Mouse (Mus musculus): Measurements from ENCODE around the gene Dlx3.

Dlx3 gene

GRCm38 (mm10) chr11:95157356-95157755 is 37.4 kb downstream of the Dlx3 start:
- no peak for DNase-seq (ENCODE audit: low spot score)

- no peak for DNase-seq (ENCODE audit: low spot score)
Observed at GRCm38 (mm10) chr11:95157872-95158271, 38.0 kb downstream of the Dlx3 start.

DNA sequence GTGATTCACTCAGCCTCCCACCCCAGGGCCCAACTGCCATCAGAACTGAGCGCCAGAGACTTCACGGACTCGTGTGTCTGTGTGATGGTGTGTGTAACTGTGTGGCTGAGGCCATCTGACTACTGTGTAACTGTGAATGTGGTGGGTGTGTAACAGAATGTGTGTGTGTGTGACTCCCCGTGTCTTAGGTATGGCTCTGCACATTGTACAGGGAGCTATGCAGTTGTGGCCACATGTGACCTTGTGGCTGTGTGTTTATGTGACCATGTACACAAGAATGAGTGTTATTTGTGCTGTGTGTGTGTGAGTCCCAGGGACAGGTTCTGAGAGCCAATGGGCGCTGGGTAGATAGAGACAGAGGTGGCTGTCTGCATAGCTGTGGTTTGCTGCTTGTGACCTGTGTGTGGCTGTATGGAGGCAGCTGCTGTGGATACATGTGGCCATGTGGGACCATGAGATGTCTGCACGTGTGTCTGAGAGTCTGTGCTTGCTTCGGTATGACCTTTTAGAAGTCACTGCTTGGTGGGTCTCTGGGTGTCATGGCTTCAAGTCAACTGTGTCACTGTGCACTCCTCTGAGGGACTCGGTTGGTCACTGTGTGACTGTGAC is 39.9 kb downstream of the Dlx3 start:
- no peak for DNase-seq (ENCODE audit: low spot score)

GRCm38 (mm10) chr11:95160693-95161092 is 40.8 kb downstream of the Dlx3 start:
- DNase-seq (ENCODE audit: low spot score), result no peak

DNA sequence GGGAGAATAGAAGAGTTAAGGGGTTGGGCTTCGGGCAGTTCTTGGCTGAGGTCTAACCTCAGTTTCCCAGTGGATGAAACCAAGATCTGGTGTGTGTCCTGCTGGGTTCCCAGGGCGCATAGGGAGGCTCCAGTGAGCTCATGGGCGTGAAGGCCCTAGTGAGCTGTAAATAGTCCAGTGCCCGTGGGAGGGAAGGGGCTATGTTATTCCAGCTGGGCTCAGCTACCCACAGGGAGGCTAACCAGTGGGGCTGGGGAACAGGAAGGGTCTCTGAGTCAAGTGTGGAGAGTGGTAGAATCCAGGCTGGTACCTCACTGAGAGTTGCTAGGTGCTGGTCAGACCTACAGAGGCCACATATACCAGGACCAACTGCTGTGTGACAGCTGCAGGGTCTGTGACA is 41.8 kb downstream of the Dlx3 start:
- DNase-seq (ENCODE audit: low spot score), result no peak

GRCm38 (mm10) chr11:95165857-95166256 is 45.9 kb downstream of the Dlx3 start:
- DNase-seq (ENCODE audit: low spot score), result no peak

Data from urinary bladder, postnatal 10 days (tissue).